Mouse (Mus musculus) embryonic fibroblast, embryonic 13.5 days (primary cell): ENCODE data around the gene Ankrd54.

Experiments used
- CTCF ChIP-seq: IDR thresholded peaks from 2 replicates; pipeline ENCODE4 v1.5.1; 2011; ENCODE audit warnings: mild to moderate bottlenecking, control low read depth, low read length, moderate library complexity, borderline replicate concordance; ENCODE audit not compliant: insufficient read depth
- POLR2A ChIP-seq: IDR thresholded peaks from 2 replicates; pipeline ENCODE4 v1.6.1; 2011; ENCODE audit warnings: low read depth, mild to moderate bottlenecking, control low read depth, low read length, moderate library complexity

DNA sequence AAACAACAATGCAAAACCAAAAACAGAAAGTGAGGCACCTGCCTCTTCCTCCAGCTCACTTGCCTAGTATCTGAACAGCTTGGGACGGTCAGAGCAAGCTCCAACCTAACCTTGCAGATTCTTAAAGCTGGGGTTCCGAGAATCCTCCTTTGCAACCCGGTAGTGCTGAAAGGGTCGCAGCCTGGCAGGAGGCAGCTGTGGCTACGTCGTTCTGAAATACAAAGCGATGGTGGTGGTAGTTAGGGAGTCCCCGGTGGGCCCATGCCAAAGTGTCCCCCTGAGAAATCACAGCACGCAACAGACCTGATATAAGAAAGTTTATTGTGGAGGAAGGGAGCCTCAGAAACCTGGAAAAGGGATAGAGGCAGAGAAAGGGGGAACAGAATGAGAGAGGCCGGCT, 24.4 kb downstream of the Ankrd54 start:
- TF ChIP-seq CTCF (no peak), POLR2A (no peak)
